Mouse (Mus musculus) retina, embryonic 14.5 days (tissue): ENCODE measurements around the gene Trim25.
A peak's percentile ranks its signal among the peaks of the same experiment; 100 is the strongest.

Experiments used
- DNase-seq: peaks from one replicate; pipeline ENCODE4 v3.0.0-alpha.2; 2015; ENCODE audit warnings: low spot score

Gene Trim25

GRCm38 (mm10) chr11:88998974-88999722 lies at the start of gene Trim25:
TSS of gene Trim25 (plus strand) at chr11:88999376.
- peak; percentile 72 for DNase-seq

- DNase-seq = no peak
Observed at GRCm38 (mm10) chr11:88949802-88950639, 49.2 kb upstream of the Trim25 start.

DNA sequence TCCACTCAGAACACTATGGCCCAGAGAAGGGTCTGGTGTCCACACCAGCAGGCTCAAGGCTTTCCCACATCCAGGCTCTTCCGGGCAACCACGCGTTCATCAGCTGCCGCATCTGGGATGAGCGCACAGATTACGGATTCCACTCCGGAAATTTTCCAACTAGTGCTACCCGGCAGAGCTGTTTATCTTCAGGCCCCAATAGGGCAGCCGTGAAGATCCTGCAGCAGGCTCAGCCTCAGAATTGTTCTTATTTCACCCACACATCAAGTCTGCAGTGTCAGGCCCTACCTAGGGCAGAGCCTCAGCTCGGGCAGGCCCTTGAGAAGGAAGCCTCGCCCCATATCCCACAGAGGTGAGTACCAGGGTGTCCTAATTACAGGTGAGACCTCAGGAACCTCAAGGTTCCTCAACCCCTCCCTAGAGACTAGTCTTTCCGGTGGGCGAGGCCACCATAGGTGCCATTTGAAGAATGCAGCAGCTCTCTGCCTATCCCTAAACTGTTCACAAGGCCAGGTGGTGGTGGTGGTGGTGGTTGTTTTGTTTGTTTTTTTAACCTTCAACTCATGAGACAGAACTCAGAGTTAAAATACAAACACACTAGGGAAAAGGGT lies 48.4 kb upstream of the Trim25 start:
- no peak for DNase-seq

DNA sequence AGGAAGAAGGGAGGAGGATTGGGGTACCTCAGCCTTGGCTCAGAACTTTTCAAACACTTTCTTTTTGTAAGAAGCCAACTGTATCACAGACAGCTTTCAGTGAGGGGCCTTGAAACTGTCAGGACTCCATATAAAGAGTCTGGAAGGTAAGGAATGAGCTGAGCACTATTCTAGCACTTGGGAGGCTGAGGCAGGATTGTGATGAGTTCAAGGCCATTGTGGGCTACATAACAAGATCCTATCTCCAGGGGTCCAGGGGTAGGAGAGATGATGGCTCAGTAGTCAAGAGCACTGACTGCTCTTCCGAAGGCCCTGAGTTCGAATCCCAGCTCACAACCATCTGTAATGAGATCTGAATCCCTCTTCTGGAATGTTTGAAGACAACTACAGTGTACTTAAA lies 47.6 kb upstream of the Trim25 start:
- no peak for DNase-seq

GRCm38 (mm10) chr11:88952117-88952516 lies 47.1 kb upstream of the Trim25 start:
- no peak for DNase-seq

- no peak for DNase-seq
Observed at GRCm38 (mm10) chr11:88953582-88953981, 45.6 kb upstream of the Trim25 start.

DNA sequence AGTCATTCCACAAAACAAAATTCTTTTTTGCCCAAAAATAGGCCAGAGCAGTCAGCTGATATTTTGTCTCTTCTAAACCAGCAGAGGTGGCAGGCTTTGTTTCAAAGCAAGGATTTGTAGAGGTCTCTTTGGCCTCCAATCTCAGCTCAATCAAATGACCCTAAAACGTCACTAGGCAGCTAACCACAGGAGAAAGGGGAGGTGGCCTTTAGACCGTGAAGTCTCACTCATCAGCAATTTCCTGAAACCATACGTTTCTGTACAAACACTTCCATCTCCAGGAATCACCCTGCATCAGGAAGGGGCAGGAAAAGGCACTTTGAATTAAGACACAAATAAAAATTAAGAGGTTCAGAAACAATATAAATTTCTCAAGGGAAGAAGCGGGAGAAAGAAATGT lies 44.4 kb upstream of the Trim25 start:
- peak; percentile 67 for DNase-seq

DNA sequence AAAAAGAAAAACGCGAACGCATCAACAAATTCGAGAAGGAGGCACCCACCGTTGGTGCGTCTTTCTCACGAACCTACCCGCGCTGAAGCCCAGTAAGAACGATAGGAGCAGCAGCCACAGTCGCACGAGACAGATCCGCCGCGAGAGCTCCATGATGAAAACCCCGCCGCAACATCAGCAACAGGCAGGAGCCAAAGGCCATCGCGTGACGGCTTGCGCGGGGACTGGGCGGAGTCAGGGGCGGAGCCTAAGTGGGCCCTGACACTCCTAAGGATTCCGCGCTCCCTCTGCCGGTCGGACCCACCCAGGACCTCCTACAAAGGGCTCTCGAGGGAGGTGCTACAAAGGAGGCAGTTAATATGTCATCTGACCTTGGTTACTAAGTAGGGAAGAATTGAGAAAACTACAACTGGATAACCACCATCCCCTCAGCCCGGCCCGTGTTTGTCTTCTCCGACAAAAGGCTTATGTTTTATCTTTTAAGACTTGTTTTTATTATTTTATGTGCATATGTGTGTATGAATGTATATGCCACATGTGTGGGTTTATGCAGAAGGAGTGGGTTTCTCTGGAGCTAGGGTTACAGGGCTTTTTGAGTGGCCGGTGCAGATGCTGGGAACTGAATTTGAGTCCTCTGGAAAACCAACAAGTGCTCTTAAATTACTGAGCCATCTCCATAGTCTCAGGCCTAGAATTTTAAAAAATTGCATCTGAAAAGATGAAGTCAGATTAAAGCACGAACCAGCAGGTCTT lies 43.8 kb upstream of the Trim25 start, which contains the start of gene Scpep1:
TSS of gene Scpep1 (minus strand) at position 249 of the 753 bp plus-strand sequence.
- DNase-seq = peak; percentile 99

GRCm38 (mm10) chr11:88958851-88959250 lies 40.3 kb upstream of the Trim25 start:
- no peak for DNase-seq

DNA sequence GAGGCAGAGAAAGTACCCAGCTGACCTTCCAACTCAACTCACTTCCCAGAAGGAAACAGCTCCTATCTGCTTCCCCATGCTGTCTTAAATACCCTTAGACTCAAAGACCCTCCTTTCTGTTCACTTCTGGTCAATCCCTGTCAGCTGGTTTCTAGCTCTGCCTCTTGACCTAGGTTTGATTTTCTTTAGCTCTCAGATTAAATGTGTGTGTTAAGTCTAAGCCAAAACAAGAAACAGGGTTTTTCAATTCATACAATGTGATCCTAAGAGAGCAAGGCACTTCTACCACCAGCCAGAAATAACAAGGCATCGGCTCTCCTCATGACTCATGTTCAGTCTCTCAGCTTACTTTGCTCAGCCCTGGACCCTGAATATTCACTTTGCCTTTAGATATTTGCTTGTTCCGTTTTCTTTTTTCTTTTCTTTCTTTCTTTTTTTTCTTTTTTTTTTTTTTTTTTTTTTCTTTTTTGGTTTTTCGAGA lies 32.3 kb upstream of the Trim25 start, which contains the start of gene Elobl:
TSS of gene Elobl (minus strand) at position 51 of the 481 bp plus-strand sequence.
- DNase-seq = no peak

- no peak for DNase-seq
Observed at GRCm38 (mm10) chr11:88970202-88970732, 28.9 kb upstream of the Trim25 start, which contains the start of gene Coil. TSS of gene Coil (plus strand) at chr11:88970252.

- DNase-seq = peak; percentile 93
Observed at GRCm38 (mm10) chr11:88973776-88974701, 25.1 kb upstream of the Trim25 start.

DNA sequence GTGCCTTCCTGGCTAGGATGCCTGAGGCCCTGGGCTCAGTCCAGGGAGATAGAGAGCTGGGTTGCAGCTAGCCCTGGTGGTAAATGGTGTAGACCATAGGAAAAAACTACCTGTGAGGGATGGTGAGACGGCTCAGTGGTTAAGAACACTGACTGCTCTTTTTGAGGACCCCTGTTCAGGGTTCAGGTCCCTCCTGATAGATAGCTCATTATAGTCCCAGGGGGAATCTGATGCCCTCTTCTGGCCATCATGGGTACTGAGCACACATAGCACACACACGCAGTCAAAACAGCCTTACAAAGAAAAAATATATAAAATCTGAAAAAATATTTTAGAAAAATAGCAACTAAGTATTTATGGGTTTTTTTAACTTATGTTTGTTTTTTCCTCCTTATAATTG lies 22.9 kb upstream of the Trim25 start:
- peak; percentile 26 for DNase-seq

DNA sequence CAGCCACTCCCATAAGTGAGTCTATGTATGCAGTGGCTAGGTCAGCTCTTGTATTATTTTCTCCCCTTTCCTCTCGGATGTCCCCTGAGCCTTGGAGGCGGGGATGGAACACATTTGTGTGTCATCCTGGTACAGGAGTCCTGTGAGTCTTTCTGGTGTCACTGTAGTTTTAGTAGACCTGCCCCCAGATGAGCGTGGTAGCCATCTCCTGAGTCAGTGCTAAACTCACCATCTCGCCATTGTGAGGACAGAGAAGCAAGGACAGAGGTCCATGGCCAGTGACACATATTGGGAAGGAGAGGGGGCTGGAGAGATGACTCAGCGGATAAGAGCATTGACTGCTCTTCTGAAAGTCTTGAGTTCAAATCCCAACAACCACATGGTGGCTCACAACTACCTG lies 22.0 kb upstream of the Trim25 start:
- DNase-seq = no peak

GRCm38 (mm10) chr11:88981337-88981736 lies 17.8 kb upstream of the Trim25 start:
- DNase-seq = no peak

DNA sequence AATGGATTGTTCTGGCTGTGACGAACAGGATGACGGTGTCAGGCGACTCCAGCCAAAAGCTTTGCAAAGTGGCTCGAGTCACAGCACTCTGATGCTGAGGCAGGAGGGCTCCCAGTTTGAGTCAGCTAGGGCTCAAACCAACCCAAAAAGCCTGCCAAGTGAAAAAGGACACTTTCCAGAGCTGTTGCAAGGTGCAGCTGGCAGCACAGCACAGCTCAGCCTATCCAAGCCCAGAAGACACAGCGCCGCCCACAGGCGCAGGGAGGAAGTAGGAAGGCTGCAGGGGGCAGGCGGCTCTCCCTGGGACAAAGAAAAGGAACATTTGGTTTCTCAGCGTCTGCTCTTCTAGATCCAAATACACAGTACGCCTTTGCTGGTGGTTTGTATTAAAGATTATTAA lies 12.6 kb upstream of the Trim25 start:
- no peak for DNase-seq

DNA sequence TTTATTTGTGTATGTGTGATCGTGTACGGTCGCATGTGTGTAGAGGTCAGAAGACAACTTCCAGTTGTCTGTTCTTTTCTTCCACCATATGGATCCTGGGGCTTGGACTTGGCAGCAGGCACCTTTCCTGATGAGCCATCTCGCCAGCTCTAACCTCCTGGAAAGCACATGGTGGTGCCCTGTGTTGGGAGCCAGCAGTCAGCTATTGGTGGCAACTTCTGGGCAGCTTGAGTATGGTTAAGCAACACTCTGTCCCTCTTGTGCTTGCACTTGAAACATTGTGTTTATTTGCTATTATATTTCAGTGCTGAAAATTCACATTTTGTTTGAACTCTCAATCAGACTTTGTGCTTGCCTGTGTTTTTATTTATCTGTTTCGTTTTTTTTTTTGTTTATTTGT lies 10.2 kb upstream of the Trim25 start:
- no peak for DNase-seq

DNA sequence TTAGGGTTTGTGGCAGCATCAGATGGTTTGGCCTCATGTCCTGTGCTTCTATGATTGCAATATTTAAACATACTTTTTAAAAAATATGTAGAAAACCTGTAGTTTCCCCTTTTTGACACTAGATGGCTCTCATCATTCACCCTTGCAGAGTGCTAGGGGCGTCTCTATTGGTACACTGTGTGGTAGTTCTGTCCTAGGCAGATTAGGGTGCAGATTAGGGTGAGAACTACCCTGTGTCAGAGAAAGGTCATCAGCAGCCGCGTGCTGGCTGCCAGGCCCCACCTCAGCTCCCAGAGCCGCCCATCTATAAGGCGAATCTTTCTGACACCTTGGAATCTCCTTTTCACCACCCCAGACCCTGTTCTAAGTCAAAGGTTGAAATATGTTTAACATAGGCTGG lies 9.6 kb upstream of the Trim25 start:
- no peak for DNase-seq

DNA sequence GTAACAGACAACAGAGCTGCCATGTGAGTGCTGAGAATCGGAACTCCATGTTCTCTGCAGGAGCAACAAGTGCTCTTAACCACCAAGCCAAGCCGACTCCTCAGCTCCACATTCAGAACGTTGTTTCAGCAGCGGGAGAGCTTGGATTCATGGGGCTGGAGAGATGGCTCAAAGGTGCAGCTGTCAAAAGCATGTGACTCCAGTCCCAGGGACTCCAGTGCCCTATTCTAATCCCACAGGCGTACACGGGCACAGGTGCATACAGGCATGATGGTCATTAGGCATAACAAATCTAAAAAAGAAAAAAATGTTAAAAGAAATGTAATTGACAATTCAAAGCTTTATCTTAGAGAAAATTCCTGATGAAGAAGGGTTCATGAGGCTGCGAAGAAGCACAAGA lies 6.0 kb upstream of the Trim25 start:
- no peak for DNase-seq

GRCm38 (mm10) chr11:88993625-88994024 lies 5.6 kb upstream of the Trim25 start:
- peak; percentile 73 for DNase-seq
